Mouse (Mus musculus) heart, embryonic 10.5 days (tissue): ENCODE measurements around the gene Inpp5a. TPM values are rescaled to one million over a fixed set of nuclear protein-coding genes. Genes with fewer than 3 reads are reported as not detected.

Experiments used
- DNase-seq: peaks from one replicate; pipeline ENCODE4 v3.0.0-alpha.2; 2017; ENCODE audit warnings: low spot score
- H3K27ac ChIP-seq: fragments of 300-500 bp; sonication (generic); 2 replicates; pipeline ENCODE4 v1.5.1; 2016; ENCODE audit warnings: mild to moderate bottlenecking
- H3K27me3 ChIP-seq: fragments of 300-500 bp; sonication (generic); 2 replicates; pipeline ENCODE4 v1.6.1; 2016; ENCODE audit warnings: mild to moderate bottlenecking; ENCODE audit not compliant: poor library complexity, insufficient read depth, severe bottlenecking
- H3K36me3 ChIP-seq: fragments of 300-500 bp; sonication (generic); 2 replicates; pipeline ENCODE4 v1.6.1; 2016; ENCODE audit warnings: mild to moderate bottlenecking, moderate library complexity
- H3K4me1 ChIP-seq: fragments of 300-500 bp; sonication (generic); 2 replicates; pipeline ENCODE4 v1.6.1; 2016; ENCODE audit warnings: mild to moderate bottlenecking
- H3K4me3 ChIP-seq: fragments of 300-500 bp; sonication (generic); 2 replicates; pipeline ENCODE4 v1.5.1; 2016; ENCODE audit warnings: mild to moderate bottlenecking, moderate library complexity
- H3K9me3 ChIP-seq: fragments of 300-500 bp; sonication (generic); 2 replicates; pipeline ENCODE4 v1.6.1; 2016; ENCODE audit warnings: mild to moderate bottlenecking, moderate library complexity
- WGBS: fragments of 180-500 bp; shearing (Covaris S2); methylation state at CpG from one replicate; pipeline ENCODE4 v1.1.7; 2016; 5-methylcytosine and 5-hydroxymethylcytosine counted together
- polyA plus RNA-seq: library from polyadenylated mRNA; unstranded; fragments of >200 nt; fragmentation: Nextera tagmentation; extraction: Ambion mirVana; gene quantifications from 2 replicates; pipeline ENCODE4 v1.2.1, GENCODE M21; 2016

Gene Inpp5a
- polyA plus RNA-seq, 1 experiment from 2014 or later: 46.9 TPM

DNA sequence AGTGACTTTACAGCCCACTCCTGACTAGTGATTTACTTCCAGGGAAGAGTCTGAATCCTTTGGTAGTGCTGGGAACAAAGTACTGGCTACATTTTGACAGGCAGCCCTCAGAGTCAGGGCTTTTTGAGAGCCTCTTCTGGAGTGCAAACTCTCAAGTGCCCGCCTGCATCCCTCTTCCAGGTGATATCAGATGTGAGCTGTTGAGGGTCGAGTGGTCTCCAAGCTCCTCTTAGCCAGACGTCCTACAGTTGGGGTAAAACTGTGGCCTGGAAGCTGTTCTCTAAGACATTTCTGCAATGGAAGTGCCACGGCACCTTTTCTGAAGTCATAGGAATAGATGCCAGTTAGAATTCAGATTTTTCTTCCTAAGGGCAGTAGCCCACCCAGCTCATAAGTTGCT is 8.7 kb upstream of the Inpp5a start:
- 40% methylated on average over 4 of the region's 4 CpGs for WGBS

DNA sequence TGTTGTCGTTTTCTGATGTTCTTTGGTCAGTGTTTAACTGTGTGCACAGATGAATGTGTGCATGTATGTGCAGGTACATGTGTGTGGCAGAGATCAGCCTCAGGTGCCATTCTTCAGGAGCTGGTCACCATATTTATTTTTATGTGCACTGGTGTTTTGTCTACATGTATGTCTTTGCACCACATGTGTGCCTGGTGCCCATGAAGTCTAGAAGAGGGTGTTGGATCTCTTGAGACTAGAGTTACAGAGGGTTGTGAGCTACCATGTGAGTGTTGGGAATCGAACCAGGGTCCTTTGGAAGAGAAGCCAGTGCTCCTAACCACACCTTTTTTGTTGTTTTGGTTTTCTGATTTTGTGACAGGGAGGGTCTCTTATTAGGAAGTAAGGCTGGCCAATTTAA is 7.0 kb upstream of the Inpp5a start:
- no peak for DNase-seq

More for the DNA sequence above, 8.7 kb upstream of the Inpp5a start:
- Histone ChIP-seq H3K27me3 (no peaks in the 10 kb centered on the region), H3K4me1 (peaks cover 23% of the 10 kb centered on the region), H3K4me3 (no peak overlapping the region), H3K9me3 (no peaks in the 10 kb centered on the region), H3K36me3 (no peaks in the 10 kb centered on the region), H3K27ac (0 out of 2 replicates have a peak overlapping the region, but pooled peaks have one; percentile 3)
- DNase-seq: no peak

DNA sequence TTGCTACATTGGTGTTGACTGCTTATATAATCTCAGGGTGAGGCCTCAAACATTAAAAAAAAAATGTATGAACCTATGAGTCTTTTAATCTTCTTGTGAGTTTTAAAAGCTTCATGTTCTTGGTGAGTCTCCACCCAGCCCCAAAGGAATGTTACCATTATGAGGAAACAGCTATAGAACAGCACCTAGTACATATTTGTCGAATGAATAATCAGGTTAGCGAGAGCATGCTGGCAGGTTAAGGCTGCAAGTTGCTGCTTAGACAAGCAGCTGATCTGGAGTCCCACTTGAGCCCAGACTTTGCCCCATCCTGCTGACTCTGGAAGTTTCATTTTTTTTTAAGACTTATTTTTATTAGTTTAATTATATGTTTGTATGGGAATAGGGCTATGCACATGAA is 6.1 kb upstream of the Inpp5a start:
- H3K4me1 ChIP-seq: peaks cover 23% of the 10 kb centered on the region
- H3K27ac ChIP-seq: no peak overlapping the region
- H3K9me3 ChIP-seq: no peaks in the 10 kb centered on the region
- H3K4me3 ChIP-seq: no peak overlapping the region
- 83% methylated on average over 2 of the region's 2 CpGs for WGBS
- H3K27me3 ChIP-seq: no peaks in the 10 kb centered on the region
- DNase-seq: no peak
- no peaks in the 10 kb centered on the region for H3K36me3 ChIP-seq

More for the DNA sequence above, 7.0 kb upstream of the Inpp5a start:
- no peaks in the 10 kb centered on the region for H3K36me3 ChIP-seq
- no peaks in the 10 kb centered on the region for H3K9me3 ChIP-seq
- H3K27ac ChIP-seq: no peak overlapping the region
- no peaks in the 10 kb centered on the region for H3K27me3 ChIP-seq
- peaks cover 23% of the 10 kb centered on the region for H3K4me1 ChIP-seq
- H3K4me3 ChIP-seq: no peak overlapping the region
- WGBS: 85% methylated on average over 2 of the region's 2 CpGs

DNA sequence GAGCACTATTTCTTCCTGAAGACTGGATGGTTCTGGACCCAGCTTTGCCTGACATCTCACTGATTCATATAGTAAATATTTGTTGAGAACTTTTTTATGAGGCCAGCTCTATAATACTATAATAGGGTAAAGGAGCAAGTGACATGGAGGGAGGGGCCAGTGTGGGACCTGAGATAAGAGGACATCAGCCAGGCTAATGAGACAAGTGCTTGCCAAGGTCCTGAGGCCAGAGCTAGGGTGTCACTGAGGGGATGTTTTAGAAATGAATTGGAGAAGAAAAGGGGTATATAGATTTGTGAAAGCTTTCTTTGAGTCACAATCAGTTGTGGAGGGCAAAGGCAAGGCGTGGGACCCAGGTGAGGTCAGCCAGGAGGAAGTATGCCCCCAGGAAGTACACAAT is 4.4 kb upstream of the Inpp5a start:
- H3K27me3 ChIP-seq: no peaks in the 10 kb centered on the region
- 90% methylated on average over 1 of the region's 1 CpGs for WGBS
- H3K9me3 ChIP-seq: no peaks in the 10 kb centered on the region
- no peak for DNase-seq
- no peak overlapping the region for H3K27ac ChIP-seq
- no peak overlapping the region for H3K4me3 ChIP-seq
- H3K36me3 ChIP-seq: no peaks in the 10 kb centered on the region
- H3K4me1 ChIP-seq: peaks cover 35% of the 10 kb centered on the region

DNA sequence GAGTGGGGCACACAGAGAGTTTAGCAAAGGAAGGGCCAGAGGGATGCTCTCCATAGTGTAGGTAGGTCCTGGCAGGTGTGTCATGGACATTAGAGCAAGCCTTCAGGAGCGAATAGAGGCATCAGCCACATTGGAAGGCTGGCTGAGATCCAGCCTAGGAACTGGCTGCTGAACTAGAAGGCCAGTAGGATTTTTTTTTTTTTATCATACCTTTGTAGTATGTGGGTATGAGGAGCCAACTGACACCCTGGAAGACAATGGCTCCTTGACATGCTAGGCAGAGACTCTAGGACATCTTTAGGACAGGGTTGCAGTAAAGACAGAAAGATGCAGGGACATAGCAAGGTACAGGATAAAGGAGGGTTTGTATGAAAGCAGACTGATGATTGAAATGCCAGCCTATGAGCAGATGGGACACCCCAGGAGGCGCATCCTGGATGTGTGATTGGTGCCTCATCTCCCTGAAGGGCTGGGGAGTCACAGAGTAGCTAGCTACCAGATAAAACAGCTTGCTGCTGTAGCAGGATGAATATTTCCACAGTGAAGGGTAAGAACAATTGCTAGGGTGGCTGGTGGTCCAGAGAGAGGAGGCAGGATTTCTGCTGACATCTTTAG is 3.9 kb upstream of the Inpp5a start:
- DNase-seq: no peak
- no peak overlapping the region for H3K4me3 ChIP-seq
- H3K27me3 ChIP-seq: no peaks in the 10 kb centered on the region
- no peaks in the 10 kb centered on the region for H3K36me3 ChIP-seq
- H3K27ac ChIP-seq: peak overlapping the region; percentile 36; the same call in 1 of the 2 replicates
- H3K4me1 ChIP-seq: peaks cover 34% of the 10 kb centered on the region
- WGBS: 61% methylated on average over 2 of the region's 2 CpGs
- H3K9me3 ChIP-seq: no peaks in the 10 kb centered on the region

DNA sequence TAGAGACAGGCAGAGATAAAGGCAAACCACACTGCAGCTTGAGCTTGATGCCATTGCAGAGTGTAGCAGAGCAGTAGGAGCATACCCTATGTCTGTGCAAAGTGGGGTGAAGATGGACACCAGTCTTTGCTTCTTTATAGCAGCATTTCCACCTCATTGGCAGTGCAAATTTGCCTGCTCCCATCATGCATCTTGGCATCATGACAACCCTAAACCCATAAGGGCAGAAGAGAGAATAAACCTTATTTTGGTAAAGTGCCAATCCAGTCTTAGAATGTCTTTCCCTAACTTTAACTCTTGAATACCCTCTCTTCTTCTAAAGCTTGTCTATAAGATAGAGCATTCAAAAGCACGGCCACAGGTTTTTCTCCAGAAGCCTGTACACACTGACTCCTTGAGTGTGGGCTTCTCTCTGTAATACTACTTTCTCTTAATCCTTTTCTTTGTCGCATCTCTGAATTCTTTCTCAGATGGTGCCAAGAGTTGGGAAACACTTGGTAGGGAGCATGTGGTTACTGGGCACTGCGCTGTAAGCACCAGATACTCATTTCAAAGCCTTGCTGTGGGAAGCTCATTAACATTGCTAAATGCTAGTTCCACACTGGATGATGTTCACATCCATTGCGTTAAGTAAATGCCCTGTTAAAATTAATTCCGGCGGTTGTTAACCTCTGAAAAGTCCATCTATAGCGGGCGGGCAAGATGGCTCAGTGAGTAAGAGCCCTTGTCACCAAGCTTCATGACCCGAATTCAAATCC is 1.8 kb upstream of the Inpp5a start:
- H3K4me1 ChIP-seq: peaks cover 47% of the 10 kb centered on the region
- H3K36me3 ChIP-seq: no peaks in the 10 kb centered on the region
- H3K27me3 ChIP-seq: no peaks in the 10 kb centered on the region
- H3K4me3 ChIP-seq: no peak overlapping the region
- H3K9me3 ChIP-seq: no peaks in the 10 kb centered on the region
- DNase-seq: no peak
- WGBS: 89% methylated on average over 9 of the region's 9 CpGs
- peak overlapping the region; percentile 98; the same call in 1 of the 2 replicates for H3K27ac ChIP-seq

DNA sequence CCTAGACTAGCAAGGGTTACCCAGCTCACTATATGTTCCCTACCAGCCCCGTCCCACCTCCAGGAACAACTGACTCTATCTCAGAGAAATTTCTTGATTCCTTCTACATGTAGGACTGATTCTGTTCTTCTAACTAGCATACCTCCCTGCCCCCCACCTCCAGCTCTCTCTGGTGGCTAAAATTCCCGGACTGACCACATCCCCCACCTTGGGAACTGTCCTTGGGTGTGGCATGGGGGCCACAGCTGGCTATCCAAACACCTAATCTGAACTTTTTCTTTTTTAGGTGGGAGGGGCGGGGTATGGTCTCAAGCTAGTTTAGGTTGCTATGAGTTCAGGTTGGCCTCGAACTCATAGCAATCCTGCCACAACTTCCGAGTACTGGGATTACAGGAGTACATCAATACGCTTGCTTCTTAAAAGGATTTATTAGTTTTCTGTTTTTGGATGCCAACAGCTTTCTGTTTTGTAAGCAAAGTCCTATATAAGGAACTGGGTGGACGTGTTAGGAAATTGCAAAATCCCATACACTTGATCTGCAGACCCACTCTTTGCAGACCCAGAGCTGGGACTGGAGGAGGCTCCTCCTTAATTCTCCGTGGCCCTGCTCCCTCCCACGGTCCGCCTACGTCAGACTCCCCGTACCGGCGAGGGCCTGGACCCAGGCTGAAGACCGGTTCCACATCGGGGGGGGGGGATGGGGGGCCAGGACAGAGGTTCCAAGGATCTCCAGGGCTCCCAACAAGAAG is 814 bp upstream of the Inpp5a start:
- no peak for DNase-seq
- peak overlapping the region; percentile 98 for H3K27ac ChIP-seq
- peak overlapping the region; percentile 92 for H3K4me3 ChIP-seq
- H3K36me3 ChIP-seq: no peaks in the 10 kb centered on the region
- H3K27me3 ChIP-seq: no peaks in the 10 kb centered on the region
- 16% methylated on average over 16 of the region's 16 CpGs for WGBS
- H3K4me1 ChIP-seq: peaks cover 55% of the 10 kb centered on the region
- H3K9me3 ChIP-seq: no peaks in the 10 kb centered on the region

DNA sequence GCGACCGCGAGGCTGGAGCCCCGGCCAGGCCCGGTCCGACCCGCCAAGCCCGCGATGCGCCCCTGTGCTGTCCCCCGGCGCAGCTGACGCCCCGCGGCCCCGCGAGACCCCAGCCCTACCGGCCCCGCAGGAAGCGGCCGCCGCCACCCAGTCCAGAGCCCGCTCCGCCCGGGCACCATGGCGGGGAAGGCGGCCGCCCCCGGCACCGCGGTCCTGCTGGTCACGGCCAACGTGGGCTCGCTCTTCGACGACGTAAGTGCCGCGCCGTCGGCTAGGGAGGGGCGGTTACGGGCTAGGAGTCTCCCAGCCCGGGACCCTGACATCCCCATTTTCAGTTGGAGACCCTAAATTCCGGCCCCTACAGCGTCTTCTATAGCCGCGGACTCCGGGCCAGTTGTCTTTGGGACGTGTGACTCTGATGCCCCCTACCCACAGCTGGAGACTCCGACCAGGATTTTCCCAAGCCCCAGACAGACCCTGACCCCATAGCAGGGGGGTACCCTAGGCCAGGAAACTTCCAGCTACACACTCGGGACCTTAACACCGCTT is 378 bp downstream of the Inpp5a start:
- peak overlapping the region; percentile 98 for H3K27ac ChIP-seq
- H3K9me3 ChIP-seq: no peaks in the 10 kb centered on the region
- peaks cover 63% of the 10 kb centered on the region for H3K4me1 ChIP-seq
- under 1% methylated on average over 52 of the region's 53 CpGs for whole genome bisulfite sequencing
- H3K4me3 ChIP-seq: peak overlapping the region; percentile 92
- H3K36me3 ChIP-seq: no peaks in the 10 kb centered on the region
- no peak for DNase-seq
- no peaks in the 10 kb centered on the region for H3K27me3 ChIP-seq

DNA sequence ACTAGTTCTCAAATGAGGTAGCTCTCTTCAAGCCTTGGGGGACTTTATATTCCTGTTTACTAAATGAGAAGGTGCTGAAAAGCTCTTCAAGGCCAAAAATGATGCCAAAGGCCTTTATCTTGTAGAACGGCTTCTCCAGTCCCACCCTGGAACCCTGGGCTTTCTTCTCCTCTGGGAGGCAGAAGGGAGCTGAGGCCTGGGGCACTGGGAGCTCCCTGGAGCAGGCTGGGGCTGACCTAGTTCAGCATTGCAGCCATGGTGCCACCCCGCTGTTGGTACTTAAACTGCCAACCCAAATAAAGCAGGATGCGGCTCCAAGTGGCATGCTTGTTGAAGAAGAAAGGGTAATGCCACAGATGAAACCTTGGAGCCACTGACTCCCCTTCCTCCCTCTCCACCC is 1.5 kb downstream of the Inpp5a start:
- DNase-seq: no peak
- H3K27me3 ChIP-seq: no peaks in the 10 kb centered on the region
- H3K4me1 ChIP-seq: peaks cover 70% of the 10 kb centered on the region
- no peaks in the 10 kb centered on the region for H3K9me3 ChIP-seq
- 76% methylated on average over 3 of the region's 3 CpGs for WGBS
- peak overlapping the region; percentile 92 for H3K4me3 ChIP-seq
- no peaks in the 10 kb centered on the region for H3K36me3 ChIP-seq
- peak overlapping the region; percentile 98 for H3K27ac ChIP-seq

DNA sequence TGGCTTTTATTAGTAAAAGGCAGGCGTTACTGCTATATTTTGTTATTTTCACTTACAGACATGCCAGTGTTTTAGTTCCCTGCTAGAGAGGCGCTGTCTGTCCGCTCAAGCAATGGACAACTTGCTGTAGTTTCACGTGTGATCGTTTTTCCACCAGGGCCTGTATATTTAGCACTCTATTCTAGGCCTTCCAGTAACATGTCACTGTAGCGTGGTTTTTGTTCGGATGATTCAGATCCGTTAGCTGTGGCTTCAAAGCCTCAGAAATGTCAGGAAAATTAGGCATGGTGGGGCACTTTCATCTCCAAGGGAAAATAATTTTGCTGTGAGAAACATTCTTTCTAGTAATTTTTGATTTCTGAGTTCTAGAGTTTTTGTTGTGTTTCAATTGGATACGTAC is 2.0 kb downstream of the Inpp5a start:
- Histone ChIP-seq H3K27ac (peak overlapping the region; percentile 98; the same call in 1 of the 2 replicates), H3K36me3 (no peaks in the 10 kb centered on the region), H3K9me3 (no peaks in the 10 kb centered on the region), H3K27me3 (no peaks in the 10 kb centered on the region), H3K4me1 (peaks cover 74% of the 10 kb centered on the region), H3K4me3 (peak overlapping the region; percentile 92)
- no peak for DNase-seq
- WGBS: 83% methylated on average over 9 of the region's 9 CpGs

DNA sequence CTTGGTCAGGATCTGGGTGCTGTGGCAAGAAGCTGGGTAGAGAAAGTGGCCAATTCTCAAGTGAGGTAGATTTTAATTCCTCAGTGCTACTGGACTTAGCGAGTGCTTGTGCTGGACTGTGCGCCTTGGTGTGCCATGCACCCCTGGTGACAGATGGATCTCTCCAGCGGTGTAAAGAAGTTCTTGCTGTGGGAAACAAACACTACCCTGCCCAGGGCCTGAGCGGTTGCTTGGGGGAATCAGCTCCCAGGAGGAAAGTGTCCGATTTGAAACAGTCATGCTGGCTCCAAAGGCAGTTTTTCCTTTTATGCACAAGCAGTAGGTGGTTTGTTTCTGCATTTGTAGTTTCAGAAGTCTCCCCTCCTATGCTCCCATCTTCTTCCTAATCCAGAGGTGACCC is 2.8 kb downstream of the Inpp5a start:
- Histone ChIP-seq H3K9me3 (no peaks in the 10 kb centered on the region), H3K27me3 (no peaks in the 10 kb centered on the region), H3K27ac (no peak overlapping the region), H3K4me1 (peaks cover 81% of the 10 kb centered on the region), H3K36me3 (no peaks in the 10 kb centered on the region), H3K4me3 (peak overlapping the region; percentile 92; the same call in 1 of the 2 replicates)
- WGBS: 67% methylated on average over 5 of the region's 5 CpGs
- no peak for DNase-seq

DNA sequence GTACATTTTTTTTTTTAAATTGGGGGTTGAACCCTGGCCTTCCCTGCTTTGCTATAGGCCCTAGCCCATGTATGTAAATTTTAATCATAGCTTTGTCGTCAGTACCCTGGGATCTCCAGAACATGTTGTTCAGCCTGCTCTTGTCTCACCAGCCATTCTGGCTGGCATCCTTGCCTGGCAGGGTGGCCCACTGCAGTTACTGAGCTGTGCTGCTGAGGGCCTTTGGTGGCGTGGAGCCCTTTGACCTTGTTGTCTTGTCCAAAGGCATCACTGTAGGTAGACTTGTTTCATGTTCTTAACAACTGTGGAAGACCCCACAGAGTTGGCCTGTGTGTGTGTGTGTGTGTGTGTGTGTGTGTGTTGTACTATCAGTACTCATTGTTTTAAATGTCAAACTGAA is 3.2 kb downstream of the Inpp5a start:
- no peaks in the 10 kb centered on the region for H3K36me3 ChIP-seq
- H3K4me3 ChIP-seq: no peak overlapping the region
- H3K4me1 ChIP-seq: peaks cover 83% of the 10 kb centered on the region
- DNase-seq: no peak
- no peaks in the 10 kb centered on the region for H3K9me3 ChIP-seq
- H3K27me3 ChIP-seq: no peaks in the 10 kb centered on the region
- 76% methylated on average over 2 of the region's 2 CpGs for WGBS
- H3K27ac ChIP-seq: peak overlapping the region; percentile 81; the same call in 1 of the 2 replicates
